Mouse (Mus musculus) cortical plate, adult 2 months (tissue): ENCODE results near the gene Ncor1. TPM values are rescaled to one million over a fixed set of nuclear protein-coding genes. Genes with fewer than 3 reads are reported as not detected.

Source experiments
- H3K27ac ChIP-seq: fragments of 200-500 bp; 2 replicates; pipeline ENCODE4 v1.5.1; 2012; ENCODE audit warnings: low read length, control low read depth, inconsistent platforms; ENCODE audit not compliant: insufficient read depth
- H3K4me1 ChIP-seq: fragments of 200-500 bp; 2 replicates; pipeline ENCODE4 v1.6.1; 2011; ENCODE audit warnings: low read length; ENCODE audit not compliant: control insufficient read depth, insufficient read depth
- H3K4me3 ChIP-seq: fragments of 200-500 bp; 2 replicates; pipeline ENCODE4 v1.5.1; 2011; ENCODE audit warnings: mild to moderate bottlenecking, low read length, control low read depth; ENCODE audit not compliant: insufficient read depth
- CTCF ChIP-seq: fragments of 200-500 bp; IDR thresholded peaks from 2 replicates; pipeline ENCODE4 v1.5.1; 2011; ENCODE audit warnings: mild to moderate bottlenecking, control low read depth, low read length; ENCODE audit not compliant: insufficient read depth; ENCODE audit errors: extremely low read depth
- POLR2A ChIP-seq: fragments of 200-500 bp; IDR thresholded peaks from 2 replicates; pipeline ENCODE4 v1.6.1; 2011; ENCODE audit warnings: mild to moderate bottlenecking, low read length, control low read depth; ENCODE audit not compliant: insufficient read depth; ENCODE audit errors: extremely low read depth
- polyA plus RNA-seq: library from polyadenylated mRNA; depleted of rRNA; stranded (reverse); fragments of >200 nt; gene quantifications from 2 replicates; pipeline ENCODE4 v1.2.3, GENCODE M21; 2012; rRNA removed

Gene Ncor1
- 129 and 139 TPM in 2 replicates for polyA plus RNA-seq

- Histone ChIP-seq H3K4me3 (peak within 1 kb of the TSS; percentile 99), H3K4me1 (no peaks in the 10 kb centered on the region), H3K27ac (peak within 1 kb of the TSS; percentile 97)
- TF ChIP-seq CTCF, result no peak
- peak; percentile 68; the same call in 1 of the 2 replicates for TF ChIP-seq POLR2A
These were observed at the start of gene Ncor1, which contains the start of gene Pigl for GRCm38 (mm10) chr11:62458276-62458724. TSS of gene Ncor1 (minus strand) at chr11:62458541. TSS of gene Pigl (plus strand) at chr11:62458460.

- no peak for TF ChIP-seq POLR2A
- no peak for TF ChIP-seq CTCF
- Histone ChIP-seq H3K27ac (no peak overlapping the region), H3K4me1 (no peaks in the 10 kb centered on the region), H3K4me3 (no peak overlapping the region)
These were observed 49.3 kb upstream of the Ncor1 start for GRCm38 (mm10) chr11:62507683-62508082.

- TF ChIP-seq CTCF, result no peak
- no peak for TF ChIP-seq POLR2A
- Histone ChIP-seq H3K27ac (no peak overlapping the region), H3K4me3 (no peak overlapping the region), H3K4me1 (0 out of 2 replicates have a peak, but pooled peaks cover 1% of the 10 kb centered on the region)
These were observed 42.2 kb upstream of the Ncor1 start for GRCm38 (mm10) chr11:62500529-62500928.

- Histone ChIP-seq H3K4me3 (no peak overlapping the region), H3K27ac (no peak overlapping the region), H3K4me1 (0 out of 2 replicates have a peak, but pooled peaks cover 2% of the 10 kb centered on the region)
- TF ChIP-seq CTCF (no peak), POLR2A (no peak)
These were observed 40.5 kb upstream of the Ncor1 start for GRCm38 (mm10) chr11:62498802-62499201.

GRCm38 (mm10) chr11:62497181-62497580, 38.8 kb upstream of the Ncor1 start:
- Histone ChIP-seq H3K27ac (no peak overlapping the region), H3K4me1 (0 out of 2 replicates have a peak, but pooled peaks cover 2% of the 10 kb centered on the region), H3K4me3 (no peak overlapping the region)
- no peak for TF ChIP-seq CTCF
- TF ChIP-seq POLR2A, result no peak

GRCm38 (mm10) chr11:62496151-62496715, 37.9 kb upstream of the Ncor1 start:
- Histone ChIP-seq H3K27ac (no peak overlapping the region), H3K4me1 (0 out of 2 replicates have a peak, but pooled peaks cover 2% of the 10 kb centered on the region), H3K4me3 (no peak overlapping the region)
- peak; percentile 47; the same call in 1 of the 2 replicates for TF ChIP-seq CTCF
- no peak for TF ChIP-seq POLR2A

- TF ChIP-seq CTCF (no peak), POLR2A (no peak)
- Histone ChIP-seq H3K4me3 (no peak overlapping the region), H3K27ac (peak overlapping the region; percentile 56; the same call in 1 of the 2 replicates), H3K4me1 (0 out of 2 replicates have a peak, but pooled peaks cover 2% of the 10 kb centered on the region)
These were observed 37.0 kb upstream of the Ncor1 start for GRCm38 (mm10) chr11:62495276-62495801.

- Histone ChIP-seq H3K4me3 (no peak overlapping the region), H3K4me1 (0 out of 2 replicates have a peak, but pooled peaks cover 2% of the 10 kb centered on the region), H3K27ac (peak overlapping the region; percentile 56; the same call in 1 of the 2 replicates)
- TF ChIP-seq CTCF (no peak), POLR2A (no peak)
These were observed 36.5 kb upstream of the Ncor1 start for GRCm38 (mm10) chr11:62494754-62495275.

GRCm38 (mm10) chr11:62493701-62494100, 35.4 kb upstream of the Ncor1 start:
- TF ChIP-seq CTCF (no peak), POLR2A (no peak)
- Histone ChIP-seq H3K4me1 (0 out of 2 replicates have a peak, but pooled peaks cover 2% of the 10 kb centered on the region), H3K27ac (no peak overlapping the region), H3K4me3 (no peak overlapping the region)

GRCm38 (mm10) chr11:62487540-62488350, 29.4 kb upstream of the Ncor1 start:
- no peak overlapping the region for H3K4me3 ChIP-seq
- H3K27ac ChIP-seq, result no peak overlapping the region
- no peaks in the 10 kb centered on the region for H3K4me1 ChIP-seq
- no peak for TF ChIP-seq CTCF
- no peak for TF ChIP-seq POLR2A
